Mouse (Mus musculus) MEL (cell line): ENCODE measurements around the gene Adamts4. TPM values are rescaled to one million over a fixed set of nuclear protein-coding genes. Genes with fewer than 3 reads are reported as not detected.

ENCODE experiments used
- DNase-seq: peaks from one replicate; pipeline ENCODE4 v3.0.0; 2011; ENCODE audit warnings: low read depth, low spot score
- H3K27ac ChIP-seq: 2 replicates; pipeline ENCODE4 v1.5.1; 2012; ENCODE audit warnings: low read depth, mild to moderate bottlenecking, control low read depth, low read length, moderate library complexity; ENCODE audit not compliant: control insufficient read depth
- H3K27me3 ChIP-seq, 2 experiments: fragments of 150-350 bp in 1 of 2; sonication (generic) in 1 of 2; 2 replicates each; pipeline ENCODE4 v1.6.1; 2012; ENCODE audit warnings: low read length in 2 of 2, mild to moderate bottlenecking in 2 of 2, improper control_type of control experiment in 1 of 2, moderate library complexity in 1 of 2; ENCODE audit not compliant: insufficient read depth in 2 of 2, control insufficient read depth in 1 of 2
- H3K36me3 ChIP-seq, 2 experiments: 2 replicates each; pipeline ENCODE4 v1.6.1; 2012 to 2014; ENCODE audit warnings: low read length in 2 of 2, improper control_type of control experiment in 1 of 2, inconsistent platforms in 1 of 2, mild to moderate bottlenecking in 1 of 2; ENCODE audit not compliant: insufficient read depth in 2 of 2, control insufficient read depth in 1 of 2
- H3K4me1 ChIP-seq, 2 experiments: fragments of 150-350 bp in 1 of 2; sonication (generic) in 1 of 2; 2 replicates each; pipeline ENCODE4 v1.6.1; 2012; ENCODE audit warnings: low read length in 2 of 2, improper control_type of control experiment in 1 of 2, mild to moderate bottlenecking in 1 of 2; ENCODE audit not compliant: insufficient read depth in 2 of 2, control insufficient read depth in 1 of 2
- H3K4me3 ChIP-seq, 2 experiments: fragments of 150-350 bp in 1 of 2; sonication (generic) in 1 of 2; 2 replicates each; pipeline ENCODE4 v1.5.1; 2012; ENCODE audit warnings: low read depth in 2 of 2, low read length in 2 of 2, mild to moderate bottlenecking in 2 of 2, moderate library complexity in 2 of 2, control low read depth in 1 of 2, improper control_type of control experiment in 1 of 2; ENCODE audit not compliant: control insufficient read depth in 1 of 2, insufficient read depth in 1 of 2
- H3K79me2 ChIP-seq: 2 replicates; pipeline ENCODE4 v1.6.1; 2012; ENCODE audit warnings: mild to moderate bottlenecking, low read length, moderate library complexity; ENCODE audit not compliant: control insufficient read depth, poor library complexity, insufficient read depth
- H3K9ac ChIP-seq: 2 replicates; pipeline ENCODE4 v1.6.1; 2012; ENCODE audit warnings: low read depth, mild to moderate bottlenecking, control low read depth, low read length, moderate library complexity; ENCODE audit not compliant: control insufficient read depth, poor library complexity, severe bottlenecking
- H3K9me3 ChIP-seq: fragments of 150-350 bp; sonication (generic); replicated peaks from 2 replicates; pipeline ENCODE4 v1.6.1; 2012; ENCODE audit warnings: mild to moderate bottlenecking, low read length, improper control_type of control experiment, moderate library complexity; ENCODE audit not compliant: insufficient read depth
- BHLHE40 ChIP-seq: IDR thresholded peaks from 2 replicates; pipeline ENCODE4 v1.6.1; 2012; ENCODE audit warnings: low read depth, mild to moderate bottlenecking, inconsistent platforms, low read length, improper control_type of control experiment, borderline replicate concordance
- CHD1 ChIP-seq: IDR thresholded peaks from 2 replicates; pipeline ENCODE4 v1.6.1; 2012; ENCODE audit warnings: low read depth, mild to moderate bottlenecking, inconsistent platforms, low read length, improper control_type of control experiment
- CHD2 ChIP-seq: IDR thresholded peaks from 2 replicates; pipeline ENCODE4 v1.6.1; 2011; ENCODE audit warnings: low read length, improper control_type of control experiment
- CTCF ChIP-seq, 3 experiments: IDR thresholded peaks in 2 of 3; conservative IDR thresholded peaks in 1 of 3; 2 replicates each; pipeline ENCODE4 v1.5.1; 2011 to 2012; ENCODE audit warnings: low read length in 3 of 3, low read depth in 2 of 3, mild to moderate bottlenecking in 2 of 3, improper control_type of control experiment in 1 of 3, inconsistent platforms in 1 of 3, mixed read lengths in 1 of 3, moderate library complexity in 1 of 3; ENCODE audit not compliant: control insufficient read depth in 1 of 3, insufficient read depth in 1 of 3, poor library complexity in 1 of 3, severe bottlenecking in 1 of 3
- E2F4 ChIP-seq: IDR thresholded peaks from 2 replicates; pipeline ENCODE4 v1.6.1; 2011; ENCODE audit warnings: low read depth, low read length, improper control_type of control experiment, borderline replicate concordance
- ELF1 ChIP-seq: IDR thresholded peaks from 2 replicates; pipeline ENCODE4 v1.6.1; 2014; ENCODE audit warnings: low read depth, mild to moderate bottlenecking, inconsistent platforms, low read length, improper control_type of control experiment, moderate library complexity
- EP300 ChIP-seq, 2 experiments: IDR thresholded peaks; 2 replicates each; pipeline ENCODE4 v1.6.1; 2011; ENCODE audit warnings: improper control_type of control experiment in 2 of 2, low read length in 2 of 2, low read depth in 1 of 2, mild to moderate bottlenecking in 1 of 2
- ETS1 ChIP-seq: IDR thresholded peaks from 2 replicates; pipeline ENCODE4 v1.6.1; 2012; ENCODE audit warnings: low read depth, mild to moderate bottlenecking, inconsistent platforms, low read length, improper control_type of control experiment, moderate library complexity
- GABPA ChIP-seq: IDR thresholded peaks from 2 replicates; pipeline ENCODE4 v1.6.1; 2012; ENCODE audit warnings: low read depth, mild to moderate bottlenecking, inconsistent platforms, low read length, improper control_type of control experiment, moderate library complexity
- JUND ChIP-seq: IDR thresholded peaks from 2 replicates; pipeline ENCODE4 v1.6.1; 2011; ENCODE audit warnings: low read depth, mild to moderate bottlenecking, improper control_type of control experiment, low read length
- KAT2A ChIP-seq: conservative IDR thresholded peaks from 2 replicates; pipeline ENCODE4 v1.6.1; 2012; ENCODE audit warnings: low read depth, low read length, improper control_type of control experiment, inconsistent platforms
- MAX ChIP-seq: IDR thresholded peaks from 2 replicates; pipeline ENCODE4 v1.6.1; 2011; ENCODE audit warnings: low read length, improper control_type of control experiment
- MAZ ChIP-seq: IDR thresholded peaks from 2 replicates; pipeline ENCODE4 v1.6.1; 2012; ENCODE audit warnings: low read depth, mild to moderate bottlenecking, inconsistent platforms, low read length, improper control_type of control experiment
- MEF2A ChIP-seq: IDR thresholded peaks from 2 replicates; pipeline ENCODE4 v1.6.1; 2014; ENCODE audit warnings: low read depth, mild to moderate bottlenecking, inconsistent platforms, low read length, improper control_type of control experiment; ENCODE audit not compliant: poor library complexity, insufficient replicate concordance, severe bottlenecking; ENCODE audit errors: extremely low read depth
- MYC ChIP-seq: IDR thresholded peaks from 2 replicates; pipeline ENCODE4 v1.6.1; 2011; ENCODE audit warnings: low read depth, mild to moderate bottlenecking, low read length, improper control_type of control experiment, moderate library complexity
- NRF1 ChIP-seq: IDR thresholded peaks from 2 replicates; pipeline ENCODE4 v1.6.1; 2014; ENCODE audit warnings: low read depth, mild to moderate bottlenecking, inconsistent platforms, low read length, improper control_type of control experiment, moderate library complexity; ENCODE audit not compliant: poor library complexity, insufficient read depth, severe bottlenecking
- POLR2A ChIP-seq, 2 experiments: IDR thresholded peaks; 2 replicates each; pipeline ENCODE4 v1.6.1; 2011 to 2012; ENCODE audit warnings: low read length in 2 of 2, mild to moderate bottlenecking in 2 of 2, control low read depth in 1 of 2, improper control_type of control experiment in 1 of 2, low read depth in 1 of 2, moderate library complexity in 1 of 2; ENCODE audit not compliant: control insufficient read depth in 1 of 2, insufficient read depth in 1 of 2, poor library complexity in 1 of 2
- POLR2AphosphoS2 ChIP-seq: IDR thresholded peaks from 2 replicates; pipeline ENCODE4 v1.6.1; 2011; ENCODE audit warnings: low read length, improper control_type of control experiment
- POLR2AphosphoS5 ChIP-seq: IDR thresholded peaks from 2 replicates; pipeline ENCODE4 v1.6.1; 2012; ENCODE audit warnings: low read depth, borderline replicate concordance, mild to moderate bottlenecking, inconsistent platforms, low read length, moderate library complexity, mixed read lengths
- RAD21 ChIP-seq: IDR thresholded peaks from 2 replicates; pipeline ENCODE4 v1.6.1; 2011; ENCODE audit warnings: mild to moderate bottlenecking, low read depth, low read length, improper control_type of control experiment
- RCOR1 ChIP-seq: IDR thresholded peaks from 2 replicates; pipeline ENCODE4 v1.6.1; 2012; ENCODE audit warnings: low read depth, mild to moderate bottlenecking, inconsistent platforms, low read length, improper control_type of control experiment
- SIN3A ChIP-seq: IDR thresholded peaks from 2 replicates; pipeline ENCODE4 v1.6.1; 2012; ENCODE audit warnings: low read length, improper control_type of control experiment, inconsistent platforms
- SMC3 ChIP-seq: IDR thresholded peaks from 2 replicates; pipeline ENCODE4 v1.6.1; 2011; ENCODE audit warnings: low read depth, low read length, improper control_type of control experiment
- TAL1 ChIP-seq: IDR thresholded peaks from 2 replicates; pipeline ENCODE4 v1.6.1; 2012; ENCODE audit warnings: mild to moderate bottlenecking, inconsistent platforms, low read length, moderate library complexity, mixed read lengths
- TBP ChIP-seq: IDR thresholded peaks from 2 replicates; pipeline ENCODE4 v1.8.0; 2011; ENCODE audit warnings: low read depth, low read length, improper control_type of control experiment
- USF1 ChIP-seq: IDR thresholded peaks from 2 replicates; pipeline ENCODE4 v1.6.1; 2014; ENCODE audit warnings: low read depth, mild to moderate bottlenecking, inconsistent platforms, low read length, improper control_type of control experiment, moderate library complexity
- USF2 ChIP-seq, 2 experiments: IDR thresholded peaks; 2 replicates each; pipeline ENCODE4 v1.6.1; 2011 to 2012; ENCODE audit warnings: improper control_type of control experiment in 2 of 2, low read length in 2 of 2, borderline replicate concordance in 1 of 2, inconsistent platforms in 1 of 2, low read depth in 1 of 2, mild to moderate bottlenecking in 1 of 2; ENCODE audit not compliant: insufficient read depth in 1 of 2
- ZKSCAN1 ChIP-seq: IDR thresholded peaks from 2 replicates; pipeline ENCODE4 v1.6.1; 2012; ENCODE audit warnings: low read depth, mild to moderate bottlenecking, inconsistent platforms, low read length, improper control_type of control experiment, moderate library complexity
- ZNF384 ChIP-seq: IDR thresholded peaks from 2 replicates; pipeline ENCODE4 v1.6.1; 2012; ENCODE audit warnings: low read depth, mild to moderate bottlenecking, inconsistent platforms, low read length, improper control_type of control experiment
- polyA plus RNA-seq, 2 experiments: library from polyadenylated mRNA; stranded (reverse) in 1 of 2; unstranded in 1 of 2; fragments of >175 nt in 1 of 2; fragments of >200 nt in 1 of 2; gene quantifications; 2 replicates each; pipeline versions ENCODE4 v1.2.1 to v1.2.4; 2012; ENCODE audit warnings: low replicate concordance in 2 of 2, low read depth in 1 of 2; ENCODE audit not compliant: insufficient read length in 2 of 2, insufficient read depth in 1 of 2, missing spikeins in 1 of 2
- total RNA-seq: library from RNA; depleted of rRNA; stranded (reverse); fragments of 300-350 nt; gene quantifications from 2 replicates; pipeline ENCODE4 v1.2.3, GENCODE M21; 2012

Gene Adamts4
- total and polyA plus RNA-seq, 3 experiments: 0.03 TPM; not detected in 2

- Histone ChIP-seq H3K4me1 (peaks cover 0 to 2% of the 10 kb centered on the region in 2 experiments; a peak in 1 of 4 replicates), H3K36me3 (peaks cover 4 to 7% of the 10 kb centered on the region in 2 experiments; a peak in 3 of 4 replicates), H3K9ac (no peak overlapping the region), H3K27ac (no peak overlapping the region), H3K4me3 (no peak overlapping the region), H3K27me3 (no peaks in the 10 kb centered on the region), H3K9me3 (no peaks in the 10 kb centered on the region), H3K79me2 (no peaks in the 10 kb centered on the region)
- DNase-seq: no peak
- TF ChIP-seq POLR2A (IDR thresholded peaks at IDR 0.05; ENCODE audit: control insufficient read depth in 1 of 2, insufficient read depth in 1 of 2, low read depth in 1 of 2, low read length in 2 of 2, poor library complexity in 1 of 2): no peak
- no peak for TF ChIP-seq RCOR1
- no peak for TF ChIP-seq ELF1
- no peak for TF ChIP-seq POLR2AphosphoS2
- no peak for TF ChIP-seq USF2 (IDR thresholded peaks at IDR 0.05; ENCODE audit: borderline replicate concordance in 1 of 2, insufficient read depth in 1 of 2, low read depth in 1 of 2, low read length in 2 of 2)
- no peak for TF ChIP-seq GABPA
- TF ChIP-seq ZNF384: no peak
- TF ChIP-seq BHLHE40: no peak
- TF ChIP-seq CTCF (IDR thresholded peaks at IDR 0.05 in 2 of 3, conservative IDR thresholded peaks at IDR 0.05 in 1 of 3; ENCODE audit: control insufficient read depth in 1 of 3, insufficient read depth in 1 of 3, low read depth in 2 of 3, low read length in 3 of 3, poor library complexity in 1 of 3, severe bottlenecking in 1 of 3): no peak
- no peak for TF ChIP-seq MEF2A
- TF ChIP-seq EP300 (IDR thresholded peaks at IDR 0.05; ENCODE audit: low read depth in 1 of 2, low read length in 2 of 2): no peak
- TF ChIP-seq RAD21: no peak
- TF ChIP-seq KAT2A: no peak
- TF ChIP-seq TAL1: no peak
- no peak for TF ChIP-seq JUND
- no peak for TF ChIP-seq MAX
- TF ChIP-seq CHD1: no peak
- TF ChIP-seq CHD2: no peak
These were observed 10.1 kb upstream of the Adamts4 start for GRCm38 (mm10) chr1:171239992-171240744.

GRCm38 (mm10) chr1:171240911-171241310 lies 9.3 kb upstream of the Adamts4 start:
- no peaks in the 10 kb centered on the region for H3K9me3 ChIP-seq
- peaks cover 0 to 6% of the 10 kb centered on the region in 2 experiments; a peak in 3 of 4 replicates for H3K4me1 ChIP-seq
- DNase-seq: no peak
- no peaks in the 10 kb centered on the region for H3K27me3 ChIP-seq
- no peak overlapping the region for H3K9ac ChIP-seq
- H3K27ac ChIP-seq: no peak overlapping the region
- H3K79me2 ChIP-seq: peaks cover 2% of the 10 kb centered on the region
- TF ChIP-seq TBP (no peak), MYC (no peak), JUND (no peak), BHLHE40 (no peak), RAD21 (no peak), POLR2AphosphoS5 (no peak), MAZ (no peak), MEF2A (no peak), NRF1 (no peak), TAL1 (no peak), GABPA (no peak), USF1 (no peak), POLR2AphosphoS2 (no peak), ZKSCAN1 (no peak), SIN3A (no peak), E2F4 (no peak), ETS1 (no peak), SMC3 (no peak)
- no peak overlapping the region for H3K4me3 ChIP-seq
- H3K36me3 ChIP-seq: peaks cover 4 to 8% of the 10 kb centered on the region in 2 experiments; a peak in 3 of 4 replicates
